Mouse (Mus musculus): ENCODE data around the gene Pdlim1.

Pdlim1 gene

DNA sequence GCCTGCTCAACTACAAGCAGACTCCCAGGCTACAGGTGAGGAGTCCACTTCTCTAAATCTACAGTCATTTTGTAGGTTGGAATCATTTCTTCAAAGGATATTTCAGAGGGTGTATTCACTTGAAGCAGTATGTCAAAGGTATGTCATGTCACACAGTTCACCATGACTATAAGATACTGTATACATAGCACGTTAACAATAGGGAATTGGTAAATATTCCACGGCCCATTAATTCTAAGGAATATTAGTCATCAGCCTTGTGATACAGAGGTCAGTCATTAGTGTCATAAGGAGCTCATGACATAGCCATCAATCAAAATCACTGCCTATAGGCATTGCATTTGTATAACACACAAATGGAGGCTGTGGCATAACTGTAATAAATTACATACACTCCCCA is 13.1 kb upstream of the Pdlim1 start:
- no peak for DNase-seq (ENCODE audit: low read depth, low spot score)

DNA sequence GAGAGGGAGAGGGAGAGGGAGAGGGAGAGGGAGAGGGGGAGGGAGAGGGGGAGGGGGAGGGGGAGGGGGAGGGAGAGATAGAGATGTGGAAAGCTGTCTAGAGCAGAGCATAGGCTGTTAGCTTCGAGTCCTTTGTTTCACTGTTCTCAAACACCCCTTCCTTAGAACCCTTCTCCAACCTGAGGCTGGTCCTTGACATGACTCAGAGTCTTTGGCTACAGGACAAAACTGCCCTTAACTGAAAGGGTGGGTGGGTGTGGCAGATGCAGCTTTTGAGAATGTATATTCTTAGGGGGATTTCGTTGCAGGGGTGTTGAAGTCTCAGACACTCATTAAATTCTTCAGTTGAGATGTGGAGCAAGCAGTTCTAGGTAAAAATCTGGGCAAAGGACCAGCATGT is 11.8 kb upstream of the Pdlim1 start:
- no peak for DNase-seq (ENCODE audit: low read depth, low spot score)

DNA sequence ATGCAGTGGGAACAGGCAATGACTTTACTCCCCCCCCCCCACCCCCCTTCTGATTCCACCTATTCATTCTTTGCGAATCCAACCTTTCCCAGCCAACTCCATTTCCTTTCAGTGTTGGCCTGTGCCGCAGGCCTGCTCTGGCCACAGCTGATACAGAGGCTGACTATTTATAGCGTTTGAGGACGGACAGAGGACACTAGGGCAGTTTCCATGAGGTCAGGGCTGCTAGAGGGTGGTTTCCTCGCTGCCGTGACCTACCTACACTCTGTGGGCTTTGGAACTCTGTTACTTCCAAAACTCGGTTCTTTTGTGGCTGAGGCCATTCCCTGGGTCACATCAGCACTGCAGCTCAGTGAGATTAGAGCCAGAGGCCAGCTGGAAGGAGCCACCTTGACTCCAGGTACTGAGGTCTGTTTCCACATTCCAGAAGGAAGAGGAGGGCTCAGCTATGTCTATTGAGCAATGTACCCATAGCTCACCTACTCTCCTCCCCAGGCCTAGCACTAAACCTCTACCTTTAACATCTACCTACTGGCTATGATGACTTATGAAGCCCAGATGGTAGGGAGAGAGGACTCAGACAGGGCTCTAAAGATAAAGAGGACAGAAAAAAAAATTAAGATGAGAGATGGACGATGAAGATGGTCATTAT is 6.9 kb upstream of the Pdlim1 start:
- DNase-seq (ENCODE audit: low read depth, low spot score), result no peak

DNA sequence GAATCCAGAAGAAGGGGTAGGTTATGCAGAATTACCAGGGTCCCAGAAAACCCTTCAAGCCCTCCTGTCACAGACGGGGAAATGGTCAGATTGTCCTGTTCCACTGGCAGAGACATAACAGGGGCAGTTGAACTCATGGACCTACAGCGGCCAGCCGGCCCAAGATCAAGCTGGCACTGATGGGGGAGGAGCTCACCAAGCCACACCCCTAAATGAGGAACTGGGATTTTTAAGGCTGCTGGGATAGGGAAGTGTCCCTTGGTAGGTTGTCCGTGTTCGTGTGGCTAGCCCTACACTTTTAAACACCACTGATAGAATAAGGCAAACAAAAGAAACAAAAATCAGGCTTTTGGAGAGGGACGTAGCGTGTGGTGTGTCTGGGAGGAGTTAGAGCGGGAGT is 5.9 kb upstream of the Pdlim1 start:
- no peak for DNase-seq (ENCODE audit: low read depth, low spot score)

DNA sequence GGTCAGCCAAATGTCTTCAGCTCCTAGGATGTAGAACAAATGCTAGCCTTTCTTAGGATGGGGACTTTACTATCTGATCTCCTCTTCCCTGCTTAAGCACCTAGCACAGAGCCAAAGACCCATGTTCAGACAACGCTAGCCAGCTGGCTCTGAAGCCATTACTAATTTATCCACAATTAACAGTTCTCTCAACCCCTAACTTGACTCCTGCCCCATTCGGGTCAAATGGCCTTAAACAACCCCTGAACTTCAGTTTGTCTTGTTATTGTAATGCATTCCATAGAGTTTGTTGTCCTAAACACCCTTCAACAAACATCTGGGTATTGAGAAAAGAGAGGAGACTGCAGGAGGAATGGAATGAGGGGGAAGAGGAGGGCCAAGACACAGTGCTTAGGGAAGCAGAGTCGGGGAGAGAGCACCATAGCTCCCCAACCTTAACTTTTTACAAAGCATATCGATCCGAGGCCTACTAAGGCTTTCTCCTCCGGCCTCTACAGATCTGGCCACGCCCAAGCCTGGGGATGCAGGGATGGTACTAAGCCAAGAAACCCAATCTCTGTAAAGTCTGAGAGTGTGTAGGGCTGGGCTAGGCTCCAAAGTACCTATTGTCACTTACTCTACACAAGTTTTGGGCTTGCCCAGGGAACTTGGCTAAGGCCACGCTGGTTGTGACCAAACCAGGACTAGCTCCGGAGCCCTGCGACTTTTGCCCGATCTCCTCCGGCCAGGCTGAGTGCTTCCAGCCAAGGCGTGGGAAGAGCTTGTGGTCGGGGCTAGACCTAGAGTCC is 4.0 kb upstream of the Pdlim1 start:
- DNase-seq (ENCODE audit: low read depth, low spot score), result no peak

DNA sequence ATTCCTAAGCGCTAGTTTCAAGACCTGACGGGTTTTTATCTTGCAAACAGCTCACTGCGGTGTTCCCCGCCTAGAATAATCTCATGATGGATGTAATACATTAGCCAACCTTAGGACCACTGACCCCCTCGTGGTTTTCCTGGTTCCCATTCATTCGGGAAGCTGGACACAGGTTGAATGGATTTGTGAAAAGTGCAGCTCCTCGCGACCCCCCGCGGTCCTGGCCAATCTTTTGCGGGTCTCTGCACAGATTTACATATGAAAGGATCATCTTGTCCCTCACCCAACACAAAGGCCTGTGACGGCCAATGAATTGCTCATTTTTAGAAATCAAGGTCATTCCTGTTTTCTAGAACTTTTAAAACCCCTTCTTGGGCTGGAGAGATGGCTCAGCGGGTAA is 1.0 kb upstream of the Pdlim1 start:
- no peak for DNase-seq (ENCODE audit: low read depth, low spot score)

DNA sequence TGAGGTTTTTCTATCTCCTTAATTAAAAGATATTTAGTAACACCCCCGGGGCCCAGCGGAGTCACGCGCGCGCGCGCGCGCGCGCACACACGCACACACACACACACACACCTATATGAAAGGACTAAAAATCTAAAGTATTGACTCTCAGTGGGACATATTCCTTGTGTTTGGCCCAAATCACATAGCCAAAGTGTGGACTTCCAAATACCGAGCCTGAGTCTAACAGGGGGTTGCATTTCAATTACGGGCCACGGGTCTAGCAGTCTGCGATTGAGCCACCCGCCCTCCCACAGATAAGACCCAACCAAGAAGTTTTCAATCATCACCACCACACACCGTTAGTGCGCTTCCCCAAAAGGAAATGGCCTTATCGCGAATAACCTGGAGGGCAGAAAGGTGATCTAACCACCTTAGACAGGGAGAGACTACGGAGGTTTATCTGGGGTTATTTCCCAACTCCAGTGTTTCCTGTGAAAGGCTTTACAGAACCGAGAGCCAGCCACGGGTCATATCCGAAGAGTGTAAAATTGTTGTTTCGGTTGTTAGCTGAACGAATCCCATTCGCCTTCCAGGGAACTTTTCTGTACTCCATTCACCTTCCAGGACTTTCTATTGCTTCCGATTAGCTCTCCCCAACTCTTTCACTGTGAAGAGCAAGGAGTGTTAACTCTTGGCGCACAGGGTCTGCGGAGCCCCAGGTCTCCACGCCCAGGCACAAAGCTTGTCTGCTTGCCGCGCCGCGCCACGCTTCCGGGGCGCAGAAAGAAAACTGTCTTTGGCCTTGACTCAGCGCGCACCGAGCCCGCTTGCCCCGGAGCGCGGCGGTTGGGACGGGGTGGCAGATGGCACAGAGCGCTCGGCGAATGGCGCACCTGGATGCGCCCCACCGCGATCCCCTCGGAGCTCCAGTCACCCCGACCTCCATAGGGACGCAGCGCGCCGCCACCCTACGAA is 1.0 kb downstream of the Pdlim1 start:
- DNase-seq (ENCODE audit: low read depth, low spot score), result no peak

DNA sequence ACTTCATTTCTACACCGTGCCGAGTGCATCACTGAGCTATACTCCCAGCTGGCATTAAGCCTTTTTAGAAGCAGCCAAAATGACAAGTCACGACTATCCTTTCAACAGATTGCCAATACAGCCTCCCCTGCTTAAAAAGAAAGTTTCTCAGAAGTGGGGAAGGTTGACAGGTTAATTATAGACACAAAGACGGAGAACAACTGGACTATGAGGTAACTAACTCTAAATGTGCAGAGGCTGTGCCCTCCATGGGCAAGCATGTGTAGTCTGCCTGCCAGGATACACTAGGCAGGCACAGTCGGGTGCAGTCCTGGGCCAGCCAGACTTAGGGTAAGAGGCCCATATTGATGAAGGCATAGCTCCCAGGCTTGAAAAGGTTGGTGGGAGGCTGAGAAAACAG is 2.1 kb downstream of the Pdlim1 start:
- peak; percentile 38 for DNase-seq (ENCODE audit: low read depth, low spot score)

DNA sequence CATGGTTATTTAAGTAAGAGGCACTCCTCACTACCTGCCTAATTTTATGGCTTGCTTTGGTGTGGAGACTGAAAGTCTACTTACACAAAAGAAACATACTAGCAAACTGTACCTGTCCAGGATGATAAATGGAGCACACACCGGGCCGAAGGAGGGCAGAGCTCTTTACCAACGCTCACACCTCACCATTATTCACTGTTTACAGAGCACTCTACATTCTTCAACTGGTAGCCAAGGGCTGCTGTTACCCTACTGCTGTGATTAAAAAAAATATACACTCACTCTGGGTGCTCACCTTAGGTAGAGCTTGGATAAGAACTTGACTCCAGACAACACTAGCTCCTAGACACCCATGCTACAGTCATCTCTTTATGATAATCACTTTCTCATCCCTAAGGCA is 3.1 kb downstream of the Pdlim1 start:
- no peak for DNase-seq (ENCODE audit: low read depth, low spot score)

DNA sequence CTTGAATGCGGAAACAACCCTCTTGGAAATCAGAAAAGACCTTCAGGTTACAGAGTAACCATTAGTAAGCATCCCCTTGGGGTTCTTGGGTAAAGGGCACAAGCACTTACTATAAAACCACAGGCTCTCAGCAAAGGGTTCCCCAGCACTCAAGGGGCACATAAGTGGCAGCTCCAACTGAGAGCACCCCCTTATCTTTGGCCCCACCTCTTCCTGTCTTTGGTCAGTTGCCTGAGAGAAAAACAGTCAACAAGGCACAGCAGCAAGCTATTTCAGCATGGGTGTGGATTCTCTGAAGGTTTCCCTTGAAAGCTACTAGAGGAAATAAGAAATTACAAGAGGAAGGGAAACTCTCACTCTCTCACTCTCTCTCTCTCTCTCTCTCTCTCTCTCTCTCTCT is 4.3 kb downstream of the Pdlim1 start:
- no peak for DNase-seq (ENCODE audit: low read depth, low spot score)

DNA sequence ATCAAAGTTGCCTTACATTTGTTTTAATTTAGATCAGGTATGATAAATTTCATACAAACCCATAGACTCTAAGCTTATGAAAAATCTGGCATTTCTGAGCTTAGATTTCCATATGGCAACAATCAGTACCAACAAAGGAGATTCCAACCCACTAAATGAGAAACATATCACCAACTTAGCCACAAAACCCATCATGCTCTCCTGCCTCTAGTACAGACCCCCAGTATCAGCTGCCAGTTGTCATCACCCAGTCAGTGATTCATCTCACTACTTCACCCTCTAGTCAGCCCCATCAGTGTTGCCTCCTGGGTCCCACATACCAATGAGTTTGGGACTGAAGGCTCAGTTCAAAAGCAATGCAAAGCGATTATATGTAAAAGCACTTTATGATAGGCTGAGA is 12.2 kb downstream of the Pdlim1 start:
- no peak for DNase-seq (ENCODE audit: low read depth, low spot score)

DNA sequence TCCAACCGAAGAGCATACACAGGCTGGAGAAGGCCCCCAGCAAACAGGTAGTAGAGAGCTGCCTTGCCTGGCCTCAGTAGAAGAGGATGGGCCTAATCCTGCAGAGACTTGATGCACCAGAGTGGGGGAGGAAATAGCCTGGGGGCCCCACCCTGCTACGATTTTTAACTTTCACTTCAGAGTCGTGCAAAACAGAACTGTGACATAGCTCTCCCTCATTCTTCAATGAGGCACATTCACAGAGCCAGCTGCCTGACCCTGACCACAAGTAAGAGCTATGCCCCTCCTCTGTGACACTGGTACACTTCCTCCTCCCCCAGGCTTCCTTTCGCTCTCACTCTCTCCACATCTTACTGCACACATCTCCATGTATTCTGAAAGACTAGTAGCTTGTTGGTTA is 14.2 kb downstream of the Pdlim1 start:
- no peak for DNase-seq (ENCODE audit: low read depth, low spot score)

DNA sequence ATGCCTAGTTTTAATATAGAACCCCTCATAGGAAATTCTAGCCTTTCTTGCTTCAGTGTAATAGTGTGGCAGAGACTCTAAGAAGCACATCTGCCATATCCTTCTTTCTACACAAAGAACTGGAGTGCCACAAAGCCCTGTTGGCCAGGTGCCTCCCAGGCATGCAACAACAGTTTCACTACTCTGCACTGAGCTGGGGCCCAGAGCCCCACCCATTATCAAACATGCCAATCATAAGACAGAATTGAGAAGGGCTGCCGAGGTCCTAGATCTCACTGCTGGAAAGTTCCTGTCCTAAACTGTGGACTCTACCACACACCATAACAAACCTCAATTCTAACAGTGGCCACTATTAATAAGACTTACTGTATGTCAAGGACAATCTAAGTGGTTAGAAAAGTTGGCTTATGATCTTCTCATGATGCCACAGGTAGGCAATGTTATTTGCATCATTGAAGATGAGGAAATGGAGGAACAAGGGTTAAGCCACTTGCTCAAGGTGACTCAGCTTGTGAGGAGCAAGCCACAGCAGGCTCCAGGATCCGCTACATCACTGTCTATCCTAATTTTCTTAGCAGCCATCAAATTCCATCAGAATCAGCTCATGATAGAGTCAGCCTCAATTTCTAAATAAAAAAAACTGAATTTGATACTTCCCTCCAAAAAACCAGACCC is 15.1 kb downstream of the Pdlim1 start:
- no peak for DNase-seq (ENCODE audit: low read depth, low spot score)

DNA sequence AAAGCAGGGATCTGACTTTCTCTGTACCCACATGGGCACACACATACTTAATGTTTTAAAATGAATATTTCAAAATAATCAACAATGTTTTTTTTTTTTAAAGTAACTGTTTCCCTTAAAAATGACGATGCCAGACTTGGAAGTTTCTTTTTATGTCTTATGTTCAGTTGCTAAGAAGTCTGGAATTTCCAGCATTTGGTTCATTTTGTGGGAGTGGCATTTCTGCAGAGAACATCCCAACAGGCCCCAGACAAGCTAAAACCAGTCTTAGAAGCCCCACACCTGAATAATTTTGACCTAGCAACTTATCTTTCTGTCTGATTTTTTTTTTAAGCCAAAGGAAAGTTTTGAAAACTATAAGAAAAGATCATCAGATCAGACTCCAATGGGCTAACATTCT is 16.1 kb downstream of the Pdlim1 start:
- no peak for DNase-seq (ENCODE audit: low read depth, low spot score)

DNA sequence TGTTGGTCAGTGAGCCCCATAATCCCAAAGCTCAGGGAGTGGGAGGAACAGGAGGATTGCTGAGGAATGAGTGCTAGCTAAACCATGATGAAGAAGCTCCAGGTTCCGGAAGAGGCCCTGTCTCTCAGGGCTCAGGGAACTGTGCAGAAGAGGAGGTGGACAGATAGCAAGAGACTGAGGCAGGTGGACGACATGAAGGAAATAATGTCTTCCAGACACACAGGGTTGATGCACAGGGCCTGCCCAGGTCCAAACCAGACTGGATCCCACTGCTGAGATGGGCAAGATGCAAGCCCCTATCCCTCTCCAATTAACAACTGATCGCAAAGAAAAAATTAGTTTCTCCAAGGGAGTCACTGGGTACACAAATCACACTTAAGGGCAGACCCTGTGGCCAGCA is 16.9 kb downstream of the Pdlim1 start:
- DNase-seq (ENCODE audit: low read depth, low spot score), result no peak

DNA sequence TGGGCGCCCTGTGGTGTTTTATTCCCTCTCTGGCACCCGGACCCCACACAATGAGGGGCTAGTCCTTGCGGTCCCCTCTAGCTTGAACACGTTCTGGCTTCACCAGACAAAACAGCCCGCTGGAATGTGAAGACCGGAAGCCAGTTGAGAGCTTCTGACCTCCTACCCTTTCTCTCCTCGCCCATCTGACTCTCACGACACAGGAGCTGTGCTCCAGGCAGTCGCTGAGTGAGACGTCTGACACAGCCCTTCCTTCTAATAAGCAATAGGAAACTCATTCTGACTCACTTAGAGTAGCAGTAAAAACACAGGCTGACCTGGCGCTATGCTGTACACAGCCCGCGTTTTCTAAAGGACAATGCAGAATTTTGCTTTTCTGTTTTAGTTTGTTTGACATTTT is 17.9 kb downstream of the Pdlim1 start:
- DNase-seq (ENCODE audit: low read depth, low spot score), result no peak

DNA sequence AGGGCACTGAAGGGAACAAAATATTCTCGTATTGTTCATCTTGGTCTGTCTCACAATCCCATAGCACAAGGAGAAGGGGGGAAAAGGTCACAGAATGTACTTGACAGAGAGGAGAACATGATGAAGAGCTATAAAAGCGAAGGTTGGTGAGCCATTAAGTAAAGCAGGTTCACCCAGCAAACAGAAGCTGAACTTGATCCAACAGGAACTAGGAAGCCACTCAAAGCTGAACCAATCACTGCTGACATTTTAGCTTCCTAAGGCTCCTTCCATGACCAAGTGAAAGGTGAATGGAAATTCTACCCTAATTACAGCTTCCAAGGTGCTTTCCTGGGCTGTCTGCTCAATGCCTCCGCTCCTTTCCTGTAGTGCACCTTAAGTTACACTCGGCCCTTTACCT is 20.5 kb downstream of the Pdlim1 start:
- no peak for DNase-seq (ENCODE audit: low read depth, low spot score)

DNA sequence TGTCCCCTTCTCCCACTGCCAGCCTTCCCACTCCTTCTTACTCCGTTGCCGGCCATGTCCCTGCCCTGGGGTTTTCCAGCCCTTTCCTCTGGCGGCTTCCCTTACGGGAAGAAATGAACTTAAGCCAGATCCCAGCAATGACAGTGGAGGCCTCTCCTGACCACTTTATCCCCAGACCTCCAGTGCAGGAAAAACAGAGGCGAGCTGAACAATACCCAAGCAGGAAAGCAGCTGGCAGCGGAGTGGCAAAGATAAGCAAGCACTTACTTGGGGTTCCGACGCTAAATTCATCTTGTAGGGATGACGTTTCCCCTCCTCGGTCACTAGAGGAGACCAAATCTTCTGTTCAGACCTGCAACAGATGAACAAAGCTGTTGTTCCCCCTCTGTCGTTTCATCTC is 22.3 kb downstream of the Pdlim1 start:
- no peak for DNase-seq (ENCODE audit: low read depth, low spot score)

DNA sequence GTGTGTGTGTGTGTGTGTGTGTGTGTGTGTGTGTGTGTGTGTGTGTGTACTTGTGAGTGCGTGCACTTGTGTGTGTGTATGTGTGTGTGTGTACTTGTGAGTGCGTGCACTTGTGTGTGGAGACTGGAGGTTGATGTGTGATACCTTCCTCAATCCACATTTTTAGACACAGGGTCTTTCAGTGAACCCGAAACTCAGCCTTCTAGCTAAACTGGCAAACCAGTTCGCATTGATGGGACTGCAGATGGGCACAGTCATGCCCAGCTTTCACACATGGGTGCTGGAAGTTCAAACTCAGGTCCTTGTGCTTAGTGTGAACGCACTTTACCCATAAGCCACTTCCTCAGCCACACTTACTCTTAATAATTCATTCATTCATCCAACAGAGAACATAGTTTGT is 23.2 kb downstream of the Pdlim1 start:
- DNase-seq (ENCODE audit: low read depth, low spot score), result no peak

DNA sequence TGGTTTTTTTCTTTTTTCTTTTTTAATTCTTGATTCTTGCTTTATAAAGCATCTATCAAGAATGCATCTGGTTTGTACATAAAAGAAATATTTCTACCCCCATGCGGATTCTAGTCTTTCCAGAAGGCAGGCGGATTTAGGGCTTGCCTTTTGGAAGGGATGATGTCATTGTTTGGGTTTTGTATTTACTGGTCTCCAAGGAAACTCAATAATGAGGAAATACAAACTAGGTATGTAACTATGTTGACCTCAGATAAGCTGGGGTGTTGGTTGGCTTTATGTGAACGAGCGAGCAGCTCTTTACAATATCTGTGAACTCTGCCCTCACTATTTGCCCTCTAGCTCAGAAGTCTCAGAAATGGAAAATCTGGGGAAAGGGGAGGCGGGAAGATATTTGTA is 24.4 kb downstream of the Pdlim1 start:
- no peak for DNase-seq (ENCODE audit: low read depth, low spot score)

DNA sequence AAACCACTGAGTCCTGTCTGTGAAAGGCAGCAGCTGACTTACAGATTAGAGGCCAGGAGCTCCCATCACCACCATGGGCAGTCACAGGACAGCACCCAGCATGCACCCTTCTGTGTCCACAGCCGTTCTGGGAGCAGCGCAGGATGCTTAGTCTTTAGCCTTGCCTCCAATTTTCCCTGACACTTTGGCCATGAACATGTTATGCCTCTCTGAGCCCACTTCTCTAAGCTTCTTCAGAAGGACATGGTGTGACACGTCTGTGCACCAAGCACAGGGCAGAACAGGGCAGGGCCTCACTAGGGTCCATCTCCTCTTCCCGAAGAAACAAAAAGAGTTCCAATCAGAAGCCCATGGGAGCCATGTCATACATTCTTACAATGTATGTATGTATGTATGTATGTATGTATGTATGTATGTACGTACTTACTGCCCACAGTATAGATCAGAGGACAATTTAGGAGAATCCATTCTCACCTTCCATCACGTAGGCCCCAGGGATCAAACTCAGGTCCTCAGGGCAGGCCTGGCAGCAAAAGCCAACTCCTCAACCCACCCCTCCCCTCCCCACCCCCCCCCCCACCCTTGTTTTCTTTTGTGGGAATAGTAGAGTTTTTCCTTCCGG is 24.9 kb downstream of the Pdlim1 start:
- DNase-seq (ENCODE audit: low read depth, low spot score), result no peak

Measured in brain, adult 2 months (tissue).